Mouse (Mus musculus) erythroblast, embryonic 14.5 days (primary cell): ENCODE data around the gene Olfr543. TPM values are rescaled to one million over a fixed set of nuclear protein-coding genes. Genes with fewer than 3 reads are reported as not detected.

Source experiments
- H3K27me3 ChIP-seq: 2 replicates; pipeline ENCODE4 v1.6.1; 2012; ENCODE audit warnings: inconsistent platforms; ENCODE audit not compliant: control insufficient read depth
- H3K36me3 ChIP-seq: 2 replicates; pipeline ENCODE4 v1.6.1; 2012; ENCODE audit warnings: mild to moderate bottlenecking, inconsistent platforms; ENCODE audit not compliant: control insufficient read depth
- H3K4me1 ChIP-seq: 2 replicates; pipeline ENCODE4 v1.6.1; 2012; ENCODE audit warnings: inconsistent platforms; ENCODE audit not compliant: control insufficient read depth
- H3K4me3 ChIP-seq: replicated peaks from 2 replicates; pipeline ENCODE3; 2012; ENCODE audit warnings: moderate library complexity, mild to moderate bottlenecking, inconsistent platforms
- H3K9me3 ChIP-seq: 2 replicates; pipeline ENCODE4 v1.6.1; 2012; ENCODE audit warnings: low read length, inconsistent platforms, mixed read lengths; ENCODE audit not compliant: control insufficient read depth
- GATA1 ChIP-seq: IDR thresholded peaks from 2 replicates; pipeline ENCODE4 v1.6.1; 2012; ENCODE audit warnings: low read length, inconsistent platforms, mixed read lengths
- TAL1 ChIP-seq: IDR thresholded peaks from 3 replicates; pipeline ENCODE4 v1.6.1; 2012; ENCODE audit warnings: low read length, inconsistent platforms, mixed read lengths
- polyA plus RNA-seq: library from polyadenylated mRNA; stranded (reverse); fragments of >175 nt; gene quantifications from 2 replicates; pipeline ENCODE4 v1.2.3, GENCODE M21; 2012

Gene Olfr543
- polyA plus RNA-seq, 1 experiment: not detected

GRCm38 (mm10) chr7:102442432-102442831, 39.0 kb downstream of the Olfr543 start:
- Histone ChIP-seq H3K4me3 (peak overlapping the region; percentile 98), H3K36me3 (peaks cover 49% of the 10 kb centered on the region), H3K9me3 (no peaks in the 10 kb centered on the region), H3K4me1 (peaks cover 27% of the 10 kb centered on the region), H3K27me3 (no peaks in the 10 kb centered on the region)
- TF ChIP-seq TAL1 (no peak), GATA1 (no peak)

- Histone ChIP-seq H3K4me3 (peak within 1 kb of the TSS; percentile 98), H3K9me3 (no peaks in the 10 kb centered on the region), H3K27me3 (no peaks in the 10 kb centered on the region), H3K36me3 (peaks cover 45% of the 10 kb centered on the region), H3K4me1 (peaks cover 27% of the 10 kb centered on the region)
- TF ChIP-seq GATA1 (no peak), TAL1 (no peak)
These were observed 39.7 kb downstream of the Olfr543 start, which contains the start of gene Rrm1 for GRCm38 (mm10) chr7:102441657-102442391. Gene Rrm1, plus strand, starts transcription at chr7:102441695.

- Histone ChIP-seq H3K4me3 (peak overlapping the region; percentile 98), H3K27me3 (no peaks in the 10 kb centered on the region), H3K36me3 (peaks cover 43% of the 10 kb centered on the region), H3K9me3 (no peaks in the 10 kb centered on the region), H3K4me1 (peaks cover 24% of the 10 kb centered on the region)
- TF ChIP-seq TAL1 (no peak), GATA1 (no peak)
These were observed 40.4 kb downstream of the Olfr543 start for GRCm38 (mm10) chr7:102440822-102441656.

GRCm38 (mm10) chr7:102434344-102434743, 47.1 kb downstream of the Olfr543 start:
- Histone ChIP-seq H3K27me3 (no peaks in the 10 kb centered on the region), H3K36me3 (peaks cover 48% of the 10 kb centered on the region), H3K9me3 (no peaks in the 10 kb centered on the region), H3K4me1 (no peaks in the 10 kb centered on the region), H3K4me3 (no peak overlapping the region)
- TF ChIP-seq TAL1 (no peak), GATA1 (no peak)

Other genes starting within 250 kb of the Olfr543 start
- gene Rhog, start 225.6 kb downstream of the Olfr543 start, polyA plus RNA-seq: 7.6 and 15.0 TPM in 2 replicates
- gene Stim1, start 213.9 kb downstream of the Olfr543 start, polyA plus RNA-seq: 2.7 and 2.9 TPM in 2 replicates
- gene Rrm1, start 40.0 kb downstream of the Olfr543 start, polyA plus RNA-seq: 14.9 and 31.0 TPM in 2 replicates
- not detected in 2 replicates for gene Olfr544, start 6.6 kb upstream of the Olfr543 start, polyA plus RNA-seq
- gene Olfr545, start 17.9 kb upstream of the Olfr543 start, polyA plus RNA-seq: not detected in 2 replicates
- not detected in 2 replicates for gene Olfr547, start 53.1 kb upstream of the Olfr543 start, polyA plus RNA-seq
- gene Olfr548-ps1, start 59.2 kb upstream of the Olfr543 start, polyA plus RNA-seq: not detected in 2 replicates
- not detected in 2 replicates for gene Olfr549, start 68.2 kb upstream of the Olfr543 start, polyA plus RNA-seq
- gene Trim21, start 83.8 kb upstream of the Olfr543 start, polyA plus RNA-seq: 0.09 and 0.26 TPM in 2 replicates
- not detected in 2 replicates for gene Olfr550, start 89.8 kb upstream of the Olfr543 start, polyA plus RNA-seq
- not detected in 2 replicates for gene Olfr551, start 110.2 kb upstream of the Olfr543 start, polyA plus RNA-seq
- not detected in 2 replicates for gene Olfr552, start 116.1 kb upstream of the Olfr543 start, polyA plus RNA-seq
- not detected in 2 replicates for gene Olfr553, start 136.5 kb upstream of the Olfr543 start, polyA plus RNA-seq
- gene Olfr554, start 156.8 kb upstream of the Olfr543 start, polyA plus RNA-seq: not detected in 2 replicates
- gene Olfr555, start 177.1 kb upstream of the Olfr543 start, polyA plus RNA-seq: not detected in 2 replicates
- gene Olfr556, start 183.2 kb upstream of the Olfr543 start, polyA plus RNA-seq: not detected in 2 replicates
- 0.05 TPM in 1 of 2 replicates, not detected in the other for gene Trim68, start 205.6 kb upstream of the Olfr543 start, polyA plus RNA-seq
- not detected in 2 replicates for gene Olfr557, start 214.2 kb upstream of the Olfr543 start, polyA plus RNA-seq
- gene Olfr558, start 220.5 kb upstream of the Olfr543 start, polyA plus RNA-seq: not detected in 2 replicates
- gene Olfr33, start 237.4 kb upstream of the Olfr543 start, polyA plus RNA-seq: not detected in 2 replicates
- not detected in 2 replicates for gene Olfr559, start 245.8 kb upstream of the Olfr543 start, polyA plus RNA-seq